Mouse (Mus musculus) forebrain, embryonic 15.5 days (tissue): ENCODE data around the gene Nodal. TPM values are rescaled to one million over a fixed set of nuclear protein-coding genes. Genes with fewer than 3 reads are reported as not detected.

Experiments
- ATAC-seq: fragments of 200-750 bp; cut with Nextera tagmentation; replicated peaks from 2 replicates; pipeline ENCODE4 v1.8.0; 2017; ENCODE audit warnings: mild to moderate bottlenecking, moderate TSS enrichment, moderate library complexity
- H3K27ac ChIP-seq: fragments of 300-500 bp; sonication (generic); replicated peaks from 2 replicates; pipeline ENCODE4 v1.5.1; 2015; ENCODE audit warnings: mild to moderate bottlenecking, inconsistent platforms
- H3K27me3 ChIP-seq: fragments of 300-500 bp; sonication (generic); 2 replicates; pipeline ENCODE4 v1.6.1; 2015; ENCODE audit warnings: inconsistent platforms
- H3K36me3 ChIP-seq: fragments of 300-500 bp; sonication (generic); 2 replicates; pipeline ENCODE4 v1.6.1; 2015; ENCODE audit warnings: mild to moderate bottlenecking, inconsistent platforms
- H3K4me1 ChIP-seq: fragments of 300-500 bp; sonication (generic); 2 replicates; pipeline ENCODE4 v1.6.1; 2015; ENCODE audit warnings: inconsistent platforms
- H3K4me2 ChIP-seq: fragments of 300-500 bp; sonication (generic); replicated peaks from 2 replicates; pipeline ENCODE4 v1.6.1; 2015; ENCODE audit warnings: mild to moderate bottlenecking, inconsistent platforms
- H3K4me3 ChIP-seq: fragments of 300-500 bp; sonication (generic); 2 replicates; pipeline ENCODE4 v1.5.1; 2015; ENCODE audit warnings: mild to moderate bottlenecking, inconsistent platforms
- H3K9ac ChIP-seq: fragments of 300-500 bp; sonication (generic); replicated peaks from 2 replicates; pipeline ENCODE4 v1.6.1; 2015; ENCODE audit warnings: mild to moderate bottlenecking, inconsistent platforms
- H3K9me3 ChIP-seq: fragments of 300-500 bp; sonication (generic); 2 replicates; pipeline ENCODE4 v1.6.1; 2016; ENCODE audit warnings: inconsistent platforms
- WGBS: fragments of 180-500 bp; shearing (Covaris S2); methylation state at CpG from one replicate; pipeline ENCODE4 v1.1.7; 2015; ENCODE audit warnings: mixed read lengths; 5-methylcytosine and 5-hydroxymethylcytosine counted together
- polyA plus RNA-seq: library from polyadenylated mRNA; unstranded; fragments of >200 nt; fragmentation: Nextera tagmentation; extraction: Ambion mirVana; gene quantifications from 2 replicates; pipeline ENCODE4 v1.2.1, GENCODE M21; 2015

The Nodal gene
- polyA plus RNA-seq, 1 experiment from 2014 or later: 0.36 TPM

- WGBS: 67% methylated on average over 4 of the region's 4 CpGs
- peaks cover 30% of the 10 kb centered on the region for H3K27me3 ChIP-seq
- H3K4me3 ChIP-seq: no peak overlapping the region
- no peak overlapping the region for H3K4me2 ChIP-seq
- no peak overlapping the region for H3K9ac ChIP-seq
- ATAC-seq: no peak
- H3K36me3 ChIP-seq: no peaks in the 10 kb centered on the region
- no peaks in the 10 kb centered on the region for H3K9me3 ChIP-seq
- H3K27ac ChIP-seq: no peak overlapping the region
- peaks cover 16% of the 10 kb centered on the region for H3K4me1 ChIP-seq
Observed at GRCm38 (mm10) chr10:61420011-61420410, 2.2 kb downstream of the Nodal start.

DNA sequence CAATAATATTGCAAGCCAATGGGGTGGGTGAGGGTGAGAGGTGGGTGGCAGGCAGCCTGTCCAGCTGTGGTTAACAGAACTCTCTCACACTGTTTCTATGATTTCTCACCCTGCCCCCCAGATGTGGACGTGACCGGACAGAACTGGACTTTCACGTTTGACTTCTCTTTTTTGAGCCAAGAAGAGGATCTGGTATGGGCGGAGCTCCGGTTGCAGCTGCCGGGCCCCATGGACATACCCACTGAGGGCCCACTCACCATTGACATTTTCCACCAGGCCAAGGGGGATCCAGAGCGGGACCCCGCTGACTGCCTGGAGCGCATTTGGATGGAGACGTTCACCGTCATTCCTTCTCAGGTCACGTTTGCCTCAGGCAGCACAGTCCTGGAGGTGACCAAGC is 5.1 kb downstream of the Nodal start:
- Histone ChIP-seq H3K36me3 (no peaks in the 10 kb centered on the region), H3K9me3 (no peaks in the 10 kb centered on the region), H3K27me3 (peaks cover 23% of the 10 kb centered on the region), H3K27ac (no peak overlapping the region), H3K4me1 (peaks cover 16% of the 10 kb centered on the region), H3K4me3 (no peak overlapping the region), H3K4me2 (no peak overlapping the region), H3K9ac (no peak overlapping the region)
- ATAC-seq: no peak
- whole genome bisulfite sequencing: 89% methylated on average over 12 of the region's 12 CpGs

GRCm38 (mm10) chr10:61423289-61423688 is 5.5 kb downstream of the Nodal start:
- no peak overlapping the region for H3K27ac ChIP-seq
- H3K27me3 ChIP-seq: peaks cover 20% of the 10 kb centered on the region
- 38% methylated on average over 10 of the region's 10 CpGs for WGBS
- H3K36me3 ChIP-seq: no peaks in the 10 kb centered on the region
- no peak overlapping the region for H3K4me3 ChIP-seq
- H3K9ac ChIP-seq: no peak overlapping the region
- H3K9me3 ChIP-seq: no peaks in the 10 kb centered on the region
- no peak for ATAC-seq
- H3K4me1 ChIP-seq: peaks cover 13% of the 10 kb centered on the region
- H3K4me2 ChIP-seq: no peak overlapping the region

- Histone ChIP-seq H3K27ac (no peak overlapping the region), H3K27me3 (peaks cover 10% of the 10 kb centered on the region), H3K9ac (no peak overlapping the region), H3K4me3 (no peak overlapping the region), H3K36me3 (no peaks in the 10 kb centered on the region; the same call in 1 of the 2 replicates), H3K4me1 (peaks cover 13% of the 10 kb centered on the region), H3K4me2 (no peak overlapping the region; the same call in 1 of the 2 replicates), H3K9me3 (no peaks in the 10 kb centered on the region)
- 10% methylated on average over 7 of the region's 7 CpGs for WGBS
- ATAC-seq: peak; percentile 49
Observed at GRCm38 (mm10) chr10:61424500-61424899, 6.7 kb downstream of the Nodal start.

DNA sequence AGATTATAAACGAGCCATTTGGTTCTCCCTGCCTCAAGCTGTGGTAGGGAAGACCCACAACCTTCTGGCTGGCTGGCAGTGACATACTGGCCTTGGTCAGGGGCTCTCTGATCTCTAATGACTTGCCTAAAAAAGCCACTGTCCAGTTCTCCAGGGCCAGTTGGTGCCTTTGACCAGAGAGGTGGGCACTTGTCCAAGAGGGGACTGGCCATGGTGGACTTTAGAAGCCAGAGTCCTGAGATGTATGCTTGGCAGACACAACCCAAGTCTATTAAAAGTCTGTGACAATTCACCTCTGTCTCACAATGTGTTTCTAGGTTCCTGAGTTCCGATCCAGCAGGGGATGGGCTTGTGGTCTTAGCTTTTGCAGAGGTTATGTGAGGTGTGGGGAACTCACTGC is 7.3 kb downstream of the Nodal start:
- Histone ChIP-seq H3K27me3 (peaks cover 5% of the 10 kb centered on the region), H3K27ac (no peak overlapping the region), H3K9me3 (no peaks in the 10 kb centered on the region), H3K4me2 (no peak overlapping the region), H3K9ac (no peak overlapping the region), H3K4me1 (peaks cover 13% of the 10 kb centered on the region), H3K4me3 (no peak overlapping the region), H3K36me3 (peaks cover 4% of the 10 kb centered on the region; the same call in 1 of the 2 replicates)
- no peak for ATAC-seq
- 81% methylated on average over 2 of the region's 2 CpGs for WGBS

GRCm38 (mm10) chr10:61426251-61426757 is 8.5 kb downstream of the Nodal start:
- no peak for ATAC-seq
- no peak overlapping the region for H3K27ac ChIP-seq

DNA sequence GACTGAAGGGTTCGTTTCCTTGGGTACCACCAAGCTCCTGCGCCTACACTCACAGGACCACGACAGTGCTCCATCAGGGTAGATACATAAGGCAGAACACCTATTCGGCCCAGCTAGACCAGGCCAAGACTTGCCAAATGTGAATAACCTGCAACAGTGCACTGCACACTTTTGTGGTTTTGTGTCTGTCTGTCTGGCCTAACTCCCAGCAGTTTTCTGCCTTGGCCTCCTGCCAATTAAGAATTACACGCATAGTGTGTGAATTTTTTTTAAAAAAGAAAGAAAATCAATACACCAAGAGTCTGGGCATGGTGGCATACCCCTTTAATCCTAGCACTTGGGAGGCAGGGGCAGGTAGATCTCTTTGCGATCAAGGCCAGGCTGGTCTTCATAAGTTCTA is 10.2 kb downstream of the Nodal start:
- H3K9me3 ChIP-seq: no peaks in the 10 kb centered on the region
- peaks cover 26% of the 10 kb centered on the region for H3K36me3 ChIP-seq
- no peak for ATAC-seq
- no peaks in the 10 kb centered on the region for H3K27me3 ChIP-seq
- H3K9ac ChIP-seq: no peak overlapping the region
- H3K27ac ChIP-seq: no peak overlapping the region
- H3K4me3 ChIP-seq: no peak overlapping the region
- no peak overlapping the region for H3K4me2 ChIP-seq
- 84% methylated on average over 6 of the region's 6 CpGs for WGBS
- H3K4me1 ChIP-seq: peaks cover 13% of the 10 kb centered on the region

More at GRCm38 (mm10) chr10:61426251-61426757, 8.5 kb downstream of the Nodal start:
- Histone ChIP-seq H3K4me1 (peaks cover 13% of the 10 kb centered on the region), H3K27me3 (no peaks in the 10 kb centered on the region), H3K9ac (no peak overlapping the region), H3K9me3 (no peaks in the 10 kb centered on the region), H3K4me3 (no peak overlapping the region), H3K36me3 (peaks cover 17% of the 10 kb centered on the region), H3K4me2 (no peak overlapping the region)
- WGBS: 61% methylated on average over 2 of the region's 2 CpGs

DNA sequence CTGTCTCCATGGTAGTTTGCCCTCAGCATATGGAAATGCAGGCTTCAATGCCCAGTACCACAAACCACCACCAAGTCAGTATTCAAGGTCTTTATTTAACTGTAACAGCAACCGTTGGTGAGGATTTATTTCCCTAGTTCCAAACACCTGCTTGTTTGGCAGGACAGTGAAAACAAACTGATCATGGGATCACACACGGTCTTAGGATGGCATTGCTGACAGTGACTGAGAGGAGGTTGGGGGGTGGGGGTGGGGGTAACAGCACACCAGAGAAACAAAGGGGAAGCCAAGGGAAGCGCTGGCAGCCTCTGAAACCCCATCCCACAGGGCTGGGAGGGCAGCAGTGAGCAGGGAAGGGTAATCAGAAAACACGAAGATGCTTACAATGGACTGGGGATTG is 10.6 kb downstream of the Nodal start:
- WGBS: 49% methylated on average over 4 of the region's 4 CpGs
- peaks cover 31% of the 10 kb centered on the region for H3K36me3 ChIP-seq
- no peaks in the 10 kb centered on the region for H3K9me3 ChIP-seq
- no peak overlapping the region for H3K4me2 ChIP-seq
- H3K27ac ChIP-seq: no peak overlapping the region
- no peak for ATAC-seq
- no peak overlapping the region for H3K4me3 ChIP-seq
- peaks cover 13% of the 10 kb centered on the region for H3K4me1 ChIP-seq
- H3K27me3 ChIP-seq: no peaks in the 10 kb centered on the region
- H3K9ac ChIP-seq: no peak overlapping the region

GRCm38 (mm10) chr10:61429043-61429442 is 11.3 kb downstream of the Nodal start:
- H3K9ac ChIP-seq: no peak overlapping the region
- H3K4me1 ChIP-seq: peaks cover 13% of the 10 kb centered on the region
- H3K9me3 ChIP-seq: no peaks in the 10 kb centered on the region
- 89% methylated on average over 5 of the region's 5 CpGs for WGBS
- H3K4me2 ChIP-seq: no peak overlapping the region
- H3K4me3 ChIP-seq: no peak overlapping the region
- no peaks in the 10 kb centered on the region for H3K27me3 ChIP-seq
- H3K36me3 ChIP-seq: peaks cover 37% of the 10 kb centered on the region
- H3K27ac ChIP-seq: no peak overlapping the region
- no peak for ATAC-seq

DNA sequence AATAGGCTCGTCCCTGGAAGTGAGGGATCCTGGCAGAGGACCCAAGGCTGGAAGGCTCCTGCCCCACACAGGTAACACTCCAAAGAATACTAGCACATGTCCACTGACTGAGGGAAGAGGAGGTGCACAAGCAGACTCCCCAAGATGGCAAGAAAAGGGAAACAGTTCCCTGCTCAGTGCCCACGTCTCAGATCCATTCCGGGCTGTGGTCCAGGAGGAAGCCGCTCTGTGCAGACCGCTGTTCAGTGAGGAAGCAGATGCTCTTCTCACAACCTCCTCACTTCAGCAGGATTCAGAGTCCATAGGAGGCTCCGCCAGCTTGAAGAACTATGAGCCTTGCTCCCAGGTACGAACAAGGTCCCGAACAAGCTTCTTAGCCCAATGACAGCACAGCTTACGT is 13.6 kb downstream of the Nodal start:
- Histone ChIP-seq H3K27me3 (no peaks in the 10 kb centered on the region), H3K27ac (no peak overlapping the region), H3K4me2 (no peak overlapping the region), H3K9me3 (no peaks in the 10 kb centered on the region), H3K4me1 (peaks cover 5% of the 10 kb centered on the region; the same call in 1 of the 2 replicates), H3K9ac (no peak overlapping the region), H3K36me3 (peaks cover 46% of the 10 kb centered on the region), H3K4me3 (no peak overlapping the region)
- 86% methylated on average over 9 of the region's 9 CpGs for WGBS
- no peak for ATAC-seq

- Histone ChIP-seq H3K9ac (no peak overlapping the region), H3K9me3 (no peaks in the 10 kb centered on the region), H3K4me3 (no peak overlapping the region), H3K27me3 (no peaks in the 10 kb centered on the region), H3K36me3 (no peaks in the 10 kb centered on the region), H3K4me1 (peaks cover 28% of the 10 kb centered on the region), H3K27ac (no peak overlapping the region), H3K4me2 (no peak overlapping the region)
- ATAC-seq: no peak
- 95% methylated on average over 7 of the region's 7 CpGs for WGBS
Observed at GRCm38 (mm10) chr10:61440202-61440800, 22.5 kb downstream of the Nodal start.

- Histone ChIP-seq H3K4me3 (no peak overlapping the region), H3K27me3 (no peaks in the 10 kb centered on the region), H3K36me3 (no peaks in the 10 kb centered on the region), H3K4me2 (no peak overlapping the region), H3K9ac (no peak overlapping the region), H3K4me1 (peaks cover 57% of the 10 kb centered on the region), H3K27ac (0 out of 2 replicates have a peak overlapping the region, but pooled peaks have one; percentile 2), H3K9me3 (no peaks in the 10 kb centered on the region)
- WGBS: 65% methylated on average over 6 of the region's 6 CpGs
- no peak for ATAC-seq
Observed at GRCm38 (mm10) chr10:61443456-61443855, 25.7 kb downstream of the Nodal start.

- 83% methylated on average over 1 of the region's 1 CpGs for WGBS
- ATAC-seq: no peak
- H3K4me1 ChIP-seq: peaks cover 62% of the 10 kb centered on the region
Observed at GRCm38 (mm10) chr10:61443876-61444275, 26.1 kb downstream of the Nodal start.

More at GRCm38 (mm10) chr10:61443876-61444275, 26.1 kb downstream of the Nodal start:
- no peak overlapping the region for H3K4me2 ChIP-seq
- no peaks in the 10 kb centered on the region for H3K36me3 ChIP-seq
- H3K4me3 ChIP-seq: no peak overlapping the region
- no peaks in the 10 kb centered on the region for H3K9me3 ChIP-seq
- H3K27ac ChIP-seq: 0 out of 2 replicates have a peak overlapping the region, but pooled peaks have one; percentile 2
- H3K27me3 ChIP-seq: no peaks in the 10 kb centered on the region
- H3K9ac ChIP-seq: no peak overlapping the region
